Mouse (Mus musculus): ENCODE measurements around the gene Gm42906. TPM values are rescaled to one million over a fixed set of nuclear protein-coding genes. Genes with fewer than 3 reads are reported as not detected.

The Gm42906 gene
- not detected in 4 replicates for total RNA-seq (2023)

DNA sequence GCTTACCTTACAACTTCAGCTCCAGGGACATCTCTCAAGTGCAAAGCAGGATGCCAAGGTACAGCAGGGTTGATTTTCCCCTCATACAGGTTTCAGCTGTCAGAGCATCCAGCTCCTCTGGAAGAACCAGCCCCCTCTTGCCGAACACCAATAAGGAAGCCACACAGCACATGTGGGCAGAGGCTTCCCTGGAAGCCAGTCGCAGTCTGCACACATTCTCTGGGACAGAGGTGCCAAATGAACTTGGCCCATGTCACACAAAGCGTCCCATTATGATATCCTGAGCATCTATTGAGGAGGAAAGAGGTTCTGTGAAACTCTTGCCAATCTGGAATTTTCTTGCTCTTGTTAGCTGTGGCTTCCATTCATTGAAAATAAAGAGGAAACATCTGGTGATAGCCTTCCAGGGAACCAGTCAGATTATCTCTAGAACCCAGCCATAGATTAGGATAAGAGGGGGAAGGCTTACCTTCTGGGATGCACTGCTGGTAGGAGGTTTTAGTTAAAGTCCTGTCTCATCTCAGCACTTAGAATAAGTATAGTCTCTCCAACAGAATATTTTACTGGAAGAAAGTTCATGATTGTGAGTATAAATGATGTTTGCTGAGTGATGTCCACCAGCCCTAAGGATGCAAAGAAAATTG, at the start of gene Gm42906:
TSS of gene Gm42906 (minus strand) at position 51 of the 644 bp plus-strand sequence.

DNA sequence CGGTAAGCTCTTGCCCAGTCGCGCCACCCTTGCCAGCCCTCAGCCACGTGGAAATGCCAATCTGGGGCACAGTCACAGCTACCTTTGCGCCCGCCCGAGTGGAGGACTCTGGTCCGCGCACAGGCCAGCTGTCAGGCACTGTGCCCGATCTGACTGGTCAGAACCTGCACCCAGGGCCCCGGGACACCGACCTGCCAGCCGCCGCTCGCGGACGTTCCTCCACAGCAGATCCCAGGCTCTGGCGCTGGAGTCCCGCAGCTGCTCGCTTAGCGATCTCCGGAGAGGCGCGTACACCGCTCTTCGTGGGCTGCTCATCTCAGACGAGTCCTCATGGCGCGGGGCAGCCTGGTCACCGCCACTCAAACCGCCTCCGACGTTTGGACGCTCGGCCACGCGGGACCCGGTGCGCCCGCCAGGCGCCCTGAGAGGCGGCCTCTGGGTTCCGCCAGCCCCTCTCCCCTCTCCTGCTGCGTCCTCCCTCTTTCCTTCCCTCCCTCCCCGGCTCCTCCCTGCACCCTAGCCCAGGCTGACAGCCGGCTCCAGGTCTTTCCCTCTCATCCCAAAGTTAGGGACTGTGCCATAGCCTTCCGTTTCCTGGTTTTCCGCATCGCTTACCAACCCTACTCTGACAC, 194.4 kb downstream of the Gm42906 start, which contains the start of gene Stard13:
TSS of gene Stard13 (minus strand) at position 437 of the 632 bp plus-strand sequence.

Other genes starting within 250 kb of the Gm42906 start
- gene Stard13, start 194.3 kb downstream of the Gm42906 start, total RNA-seq (2023): 0.09 TPM in 1 of 4 replicates, not detected in the others
- gene Vmn2r18, start 177.9 kb upstream of the Gm42906 start, total RNA-seq (2023): not detected in 4 replicates
- 28.8 to 32.9 TPM (median 30.6 TPM) in 4 replicates for gene Rfc3, start 223.1 kb upstream of the Gm42906 start, total RNA-seq (2023)